Mouse (Mus musculus) sigmoid colon, adult 10 weeks (tissue): Measurements from ENCODE around the gene Gm17651. TPM values are rescaled to one million over a fixed set of nuclear protein-coding genes. Genes with fewer than 3 reads are reported as not detected.

ENCODE experiments used
- polyA plus RNA-seq: library from polyadenylated mRNA; stranded (reverse); fragments of 350-450 nt; fragmentation: Illumina TruSeq; extraction: RNeasy Lipid Tissue Mini Kit (QIAGEN cat#74804); gene quantifications from one replicate; pipeline ENCODE4 v1.2.3, GENCODE M21; 2014; ENCODE audit warnings: low read depth, low replicate concordance

The Gm17651 gene
- polyA plus RNA-seq = not detected

DNA sequence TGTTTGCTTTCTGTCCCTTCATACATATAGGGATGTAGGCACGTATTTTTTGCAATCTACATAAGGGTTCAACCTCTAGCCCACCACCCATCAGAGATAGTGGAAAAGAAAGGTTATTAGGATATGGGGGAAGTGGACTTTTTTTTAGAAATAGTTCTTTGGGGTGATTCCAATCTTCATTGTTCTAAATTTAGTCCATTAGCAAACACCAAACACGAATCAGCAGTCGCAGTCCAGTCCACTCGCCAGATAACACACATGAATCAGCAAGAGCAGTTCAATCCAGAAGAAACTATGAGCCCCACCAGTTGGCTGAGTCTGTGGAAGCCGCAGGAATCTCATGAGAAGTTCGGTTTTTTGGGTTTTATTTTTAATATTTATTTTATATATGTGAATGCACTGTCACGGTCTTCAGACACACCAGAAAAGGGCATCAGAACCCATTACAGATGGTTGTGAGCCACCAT is at the start of gene Gm17651:
TSS of gene Gm17651 (minus strand) at position 51 of the 467 bp plus-strand sequence.

GRCm38 (mm10) chr3:97657655-97658411 is 16.7 kb downstream of the Gm17651 start, which contains the start of gene Prkab2:
Gene Prkab2 (plus strand): TSS chr3:97658193.

DNA sequence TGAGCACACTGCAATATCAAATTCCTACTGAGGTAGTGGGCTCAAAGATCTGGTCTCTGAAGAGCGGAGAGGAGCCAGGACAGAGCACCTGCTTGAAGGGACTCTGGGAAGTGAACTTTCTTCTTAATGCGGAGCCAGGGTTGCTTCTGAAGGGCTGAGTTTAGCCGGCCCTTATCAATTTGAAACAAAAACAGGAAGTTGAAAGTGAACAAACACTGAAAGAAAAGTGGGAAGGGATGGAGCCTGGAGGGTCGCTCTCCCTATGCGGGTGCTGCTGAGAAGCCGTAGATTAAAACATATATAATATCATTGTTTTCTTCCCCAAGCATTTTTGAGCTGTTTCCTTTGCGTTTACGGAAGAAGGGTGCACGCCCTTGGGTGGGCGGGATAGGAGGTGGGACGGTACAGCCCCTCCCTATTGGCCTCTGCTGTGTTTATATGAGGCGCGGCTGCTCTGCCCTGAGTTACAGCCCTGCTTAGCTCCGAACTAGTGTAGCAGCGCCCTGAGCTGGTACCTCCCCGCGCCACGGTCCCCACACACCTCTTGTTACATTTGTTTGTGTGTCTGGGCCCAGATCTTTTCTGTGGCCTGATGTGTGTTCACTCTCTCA is 46.0 kb downstream of the Gm17651 start, which contains the start of gene Fmo5:
TSS of gene Fmo5 (plus strand) at position 414 of the 611 bp plus-strand sequence.

Other genes with a start within 250 kb of the Gm17651 start
- 6.2 TPM for gene Chd1l, start 64.5 kb downstream of the Gm17651 start, polyA plus RNA-seq
- gene Fmo5, start 45.9 kb downstream of the Gm17651 start, polyA plus RNA-seq = 27.7 TPM
- 24.5 TPM for gene Prkab2, start 16.5 kb downstream of the Gm17651 start, polyA plus RNA-seq
- gene Pde4dip, start 214.0 kb upstream of the Gm17651 start, polyA plus RNA-seq = 64.9 TPM
- gene Sec22b, start 226.5 kb upstream of the Gm17651 start, polyA plus RNA-seq = 73.1 TPM